Mouse (Mus musculus) left cerebral cortex, postnatal 25 days (tissue): ENCODE measurements around the gene Zkscan4. TPM values are rescaled to one million over a fixed set of nuclear protein-coding genes. Genes with fewer than 3 reads are reported as not detected.
"Not testable (repeated sequence)": the region's sequence is repeated elsewhere in the genome, so short reads cannot be mapped to it uniquely, and the experiment has no call there.

ENCODE experiments used
- DNase-seq, 2 experiments: peaks; one replicate each; pipeline ENCODE4 v3.0.0; 2022; ENCODE audit warnings: low spot score in 2 of 2, mixed read lengths in 1 of 2
- intact Hi-C: fragments of 180-260 bp; cut with DNase I; formaldehyde crosslinking; loops from one replicate; pipeline ENCODE4 v1.15.1; 2025
- total RNA-seq, 2 experiments: library from RNA; stranded (reverse); gene quantifications; 2 replicates each; pipeline ENCODE4 v1.2.3; 2021

The Zkscan4 gene
- total RNA-seq, result 1 to 10 TPM; 5.6 to 6.7 TPM

DNA sequence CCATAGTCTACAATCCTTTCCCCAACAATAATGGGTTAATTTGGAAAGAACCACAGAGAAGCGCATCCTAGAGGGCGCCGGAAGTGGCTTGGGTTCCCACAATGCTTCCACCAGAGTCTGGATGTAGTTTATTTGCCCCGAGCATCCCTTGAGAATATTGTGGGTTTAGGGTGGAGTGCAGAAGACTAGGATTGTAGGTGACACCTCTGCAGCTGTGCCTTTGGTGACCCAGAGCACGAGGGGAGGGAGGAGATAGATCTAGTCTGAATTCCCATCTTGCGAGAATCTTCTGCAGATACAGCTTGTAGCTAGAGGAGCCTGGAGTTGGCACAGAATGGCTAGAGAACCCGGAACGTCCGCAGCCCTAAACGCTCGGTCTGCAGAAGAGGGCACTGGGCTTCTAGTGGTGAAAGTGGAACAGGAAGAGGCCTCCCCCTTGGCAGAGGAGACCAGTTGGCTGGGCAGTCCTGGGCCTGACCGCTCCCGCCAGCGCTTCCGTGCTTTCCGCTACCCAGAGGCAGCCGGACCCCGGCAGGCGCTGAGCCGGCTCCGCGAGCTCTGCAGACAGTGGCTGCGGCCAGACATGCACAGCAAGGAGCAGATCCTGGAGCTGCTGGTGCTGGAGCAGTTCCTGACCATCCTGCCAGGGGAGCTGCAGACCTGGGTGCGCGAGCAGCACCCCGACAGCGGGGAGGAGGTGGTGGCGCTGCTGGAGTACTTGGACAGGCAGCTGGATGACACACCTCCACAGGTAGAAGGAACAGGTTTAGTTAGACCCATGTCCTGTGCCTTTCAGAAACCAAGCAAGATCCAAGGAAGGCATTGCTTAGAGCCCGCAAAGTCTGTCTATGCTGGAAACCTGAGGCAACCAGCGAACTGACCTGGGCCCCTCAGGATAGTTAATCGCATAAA, at the start of gene Zkscan4, which contains the start of gene Gm10065:
TSS of gene Zkscan4 (plus strand) at position 149 of the 912 bp plus-strand sequence.
TSS of gene Gm10065 (minus strand) at position 683 of the 912 bp plus-strand sequence.
- intact Hi-C loops, result loop anchor here (1.0 to 5.0 kb wide), 5 partner anchors 26 to 117 kb away; partner anchors contain the start of genes Zkscan8, Zscan12 and Zscan26
- peak; percentile 80 to 91 for DNase-seq

DNA sequence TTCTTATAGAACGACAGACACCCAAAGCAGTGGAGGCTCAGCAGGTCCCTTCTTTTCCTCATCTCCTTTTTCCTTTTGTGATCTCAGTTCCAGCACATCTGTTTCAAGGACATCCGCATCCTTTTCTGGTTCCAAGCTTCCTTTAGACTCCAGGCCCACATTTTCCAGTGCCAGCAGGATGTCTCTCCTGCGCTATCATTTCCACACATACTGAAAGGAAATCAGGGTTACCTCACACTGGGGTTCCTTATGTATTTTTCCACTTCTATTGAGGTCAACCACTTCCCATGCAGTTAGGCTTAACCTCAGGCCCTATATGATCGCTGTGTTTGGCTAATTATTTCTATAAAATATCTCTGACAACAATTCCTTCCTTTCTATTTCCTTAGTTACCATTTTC, 43.2 kb upstream of the Zkscan4 start:
- intact Hi-C loops, result no loop called here
- no peak for DNase-seq

GRCm38 (mm10) chr13:21440503-21441206, 38.1 kb upstream of the Zkscan4 start, which contains the start of gene Pgbd1:
Pgbd1 (minus strand) TSS chr13:21441058.
- DNase-seq, result peak; percentile 64 to 79
- intact Hi-C loops, result loop anchor here (2.0 kb wide), 1 partner anchor 32 kb away; no protein-coding TSS in a partner anchor

DNA sequence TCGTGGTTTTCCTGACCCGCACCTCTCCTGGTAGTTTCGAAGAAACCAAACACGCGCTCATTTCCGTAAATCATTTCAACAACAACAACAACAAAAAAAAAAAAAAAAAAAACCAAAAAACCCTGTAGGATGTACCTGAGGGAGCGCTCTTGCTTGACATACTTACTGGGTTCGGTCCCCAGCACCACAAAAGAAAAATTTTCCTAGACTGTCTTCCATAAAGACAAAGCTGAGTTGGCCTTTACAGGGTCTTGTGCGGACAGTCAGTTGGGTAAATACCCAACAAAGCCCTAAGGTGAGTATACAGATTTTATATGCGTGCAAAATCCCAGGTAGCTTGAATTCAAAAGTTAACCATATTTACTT, 37.5 kb upstream of the Zkscan4 start:
- intact Hi-C loops, result loop anchor here (2.0 kb wide), 1 partner anchor 32 kb away; no protein-coding TSS in a partner anchor
- DNase-seq, result no peak

DNA sequence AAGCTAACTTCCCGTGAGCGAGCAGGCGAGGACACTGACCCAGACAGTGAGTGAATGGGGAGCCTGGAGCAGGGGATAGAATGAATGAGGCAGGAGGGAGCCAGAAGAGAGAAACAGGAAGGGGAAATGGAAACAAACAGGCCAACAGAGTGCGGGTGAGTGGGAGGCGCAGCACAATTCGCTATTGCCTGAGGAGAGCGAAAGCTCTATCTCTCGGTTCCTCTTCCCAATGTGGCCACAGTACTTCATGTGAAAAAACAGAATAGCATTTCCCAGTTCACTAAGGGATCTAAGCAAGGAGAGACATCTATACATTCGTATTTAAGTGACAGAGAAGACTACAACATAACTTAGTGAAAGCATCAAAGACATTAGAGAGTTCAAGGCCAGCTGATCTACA, 31.9 kb upstream of the Zkscan4 start:
- no peak for DNase-seq
- intact Hi-C loops, result no loop called here

GRCm38 (mm10) chr13:21447856-21448614, 30.7 kb upstream of the Zkscan4 start:
- intact Hi-C loops, result no loop called here
- DNase-seq, result no peak

GRCm38 (mm10) chr13:21453042-21453441, 25.7 kb upstream of the Zkscan4 start:
- intact Hi-C loops, result loop anchor here (1.0 to 2.0 kb wide), 4 partner anchors 16 to 90 kb away; partner anchors contain the start of genes Nkapl, Zkscan3, Zkscan4 and Zscan12
- DNase-seq, result no peak

DNA sequence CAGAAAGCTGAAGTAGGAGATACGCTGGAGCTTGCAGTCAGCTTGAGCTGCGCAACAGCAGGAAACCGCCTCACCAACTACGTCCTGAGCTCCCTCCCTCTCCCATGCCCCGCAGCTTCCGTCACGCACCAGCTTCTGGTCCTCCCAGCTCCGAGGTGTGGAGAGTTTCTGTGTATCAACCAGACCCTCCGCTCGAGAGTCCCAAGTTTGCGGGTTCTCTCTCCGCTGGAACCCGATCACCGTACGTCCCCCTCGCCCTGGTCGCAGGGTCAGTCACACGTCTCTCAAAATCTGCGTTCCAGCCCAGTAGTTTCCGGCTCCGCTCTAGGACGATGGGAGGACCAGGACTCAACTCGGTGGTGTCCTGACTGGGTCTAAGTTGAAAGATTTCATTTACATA, 25.3 kb upstream of the Zkscan4 start, which contains the start of gene Zscan26:
TSS of gene Zscan26 (minus strand) at position 282 of the 400 bp plus-strand sequence.
- peak; percentile 83 to 91 for DNase-seq
- intact Hi-C loops, result loop anchor here (1.0 to 2.0 kb wide), 4 partner anchors 15 to 91 kb away; partner anchors contain the start of genes Nkapl, Zkscan3, Zkscan4 and Zscan12

DNA sequence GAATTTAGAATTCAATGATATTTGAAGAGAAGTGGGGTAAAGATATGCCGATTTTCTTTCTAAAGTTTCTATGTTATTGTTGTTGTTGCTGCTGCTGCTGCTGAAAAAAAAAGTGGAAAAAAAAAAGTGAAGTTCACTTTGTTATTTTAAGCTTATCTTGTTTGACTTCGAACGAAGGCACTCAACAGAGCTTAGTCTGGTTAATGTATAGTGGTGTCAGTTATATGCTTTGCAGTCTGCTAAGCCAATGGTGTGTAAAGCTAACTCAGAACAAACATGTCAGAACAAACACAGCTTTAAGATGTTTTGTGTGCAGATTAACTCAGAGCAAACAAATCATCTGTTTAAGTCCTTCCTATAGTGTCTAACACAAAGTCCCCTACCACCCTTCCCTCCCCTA, 24.6 kb upstream of the Zkscan4 start:
- DNase-seq, result no peak

GRCm38 (mm10) chr13:21456347-21456746, 22.4 kb upstream of the Zkscan4 start:
- intact Hi-C loops, result no loop called here
- no peak for DNase-seq

More for the DNA sequence above, 24.6 kb upstream of the Zkscan4 start:
- intact Hi-C loops, result no loop called here

- intact Hi-C loops, DNase-seq: not testable (repeated sequence)
These were observed 16.2 kb upstream of the Zkscan4 start for GRCm38 (mm10) chr13:21462516-21462915.

GRCm38 (mm10) chr13:21467336-21467735, 11.4 kb upstream of the Zkscan4 start:
- no peak for DNase-seq
- intact Hi-C loops, result no loop called here

DNA sequence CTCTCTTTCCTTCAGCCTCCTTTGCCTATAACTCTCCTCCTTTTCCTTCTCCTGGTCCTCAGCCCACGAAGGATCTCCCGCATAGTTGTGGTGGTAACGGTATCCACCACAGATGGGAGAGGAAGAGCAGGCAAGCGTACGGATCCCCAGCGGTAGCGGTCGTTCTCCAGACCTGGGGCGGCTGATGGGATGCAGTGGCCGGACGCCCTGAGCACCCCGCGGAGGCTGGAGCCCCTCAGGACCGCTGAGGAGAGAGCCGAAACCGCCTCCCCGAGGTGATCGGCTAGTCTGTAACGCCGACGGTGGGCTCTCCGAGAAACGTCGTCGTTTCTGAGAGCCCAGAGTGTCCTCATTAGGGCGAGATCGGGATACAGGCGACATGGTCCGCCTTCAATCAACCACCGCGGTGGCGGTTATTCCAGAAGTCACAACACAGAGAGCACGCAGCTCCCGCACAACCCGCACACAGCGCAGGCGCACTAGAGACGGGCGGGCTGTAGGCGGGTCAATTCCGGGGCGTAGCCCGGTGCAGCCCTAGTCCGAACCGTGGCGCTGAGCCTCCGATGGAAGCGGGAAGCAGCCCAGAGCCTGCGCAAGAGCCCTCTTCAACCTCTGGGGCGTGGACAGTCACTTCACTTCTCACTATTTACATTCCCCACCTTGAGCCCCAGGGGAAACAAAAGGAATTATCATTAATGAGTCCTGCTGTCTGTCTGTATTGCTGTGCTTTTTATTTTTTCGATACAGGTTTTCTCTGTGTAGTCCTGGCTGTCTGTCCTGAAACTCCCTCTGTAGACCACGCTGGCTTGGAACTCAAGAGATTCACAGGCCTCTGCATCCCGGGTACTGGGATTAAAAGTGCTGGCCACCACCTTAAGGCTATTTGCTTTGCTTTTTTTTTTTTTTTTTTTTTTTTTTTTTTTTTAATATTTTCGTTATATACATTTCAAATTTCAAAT, 10.4 kb upstream of the Zkscan4 start, which contains the start of gene Nkapl:
TSS of gene Nkapl (minus strand) at position 449 of the 959 bp plus-strand sequence.
- DNase-seq, result peak; percentile 73 to 81
- intact Hi-C loops, result loop anchor here (2.0 kb wide), 1 partner anchor 16 kb away; the partner anchor contains the start of gene Zscan26

- intact Hi-C loops, result loop anchor here (2.0 kb wide), 1 partner anchor 16 kb away; the partner anchor contains the start of gene Zscan26
- DNase-seq, result no peak
These were observed 9.6 kb upstream of the Zkscan4 start for GRCm38 (mm10) chr13:21469097-21469496.

DNA sequence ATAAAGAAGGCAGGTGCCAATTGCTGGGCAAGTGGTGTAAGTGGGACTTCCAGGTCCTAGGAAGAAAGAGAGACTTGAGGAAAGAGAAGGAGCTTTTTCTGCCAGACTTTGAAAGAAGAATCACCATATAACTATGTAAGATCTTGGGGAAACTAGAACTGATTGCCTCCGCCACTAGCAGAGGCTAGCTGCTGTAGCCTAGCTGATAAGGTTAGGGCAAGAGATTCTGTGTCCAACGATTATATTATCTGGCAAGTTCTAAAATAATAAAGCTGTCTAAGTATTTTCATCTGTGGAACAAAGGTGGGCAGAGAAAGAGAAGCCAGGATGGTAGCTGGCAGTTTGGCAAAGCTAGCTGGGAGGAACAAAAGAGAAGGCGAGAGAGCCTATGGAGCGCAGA, 6.3 kb upstream of the Zkscan4 start:
- intact Hi-C loops, result no loop called here
- no peak for DNase-seq

DNA sequence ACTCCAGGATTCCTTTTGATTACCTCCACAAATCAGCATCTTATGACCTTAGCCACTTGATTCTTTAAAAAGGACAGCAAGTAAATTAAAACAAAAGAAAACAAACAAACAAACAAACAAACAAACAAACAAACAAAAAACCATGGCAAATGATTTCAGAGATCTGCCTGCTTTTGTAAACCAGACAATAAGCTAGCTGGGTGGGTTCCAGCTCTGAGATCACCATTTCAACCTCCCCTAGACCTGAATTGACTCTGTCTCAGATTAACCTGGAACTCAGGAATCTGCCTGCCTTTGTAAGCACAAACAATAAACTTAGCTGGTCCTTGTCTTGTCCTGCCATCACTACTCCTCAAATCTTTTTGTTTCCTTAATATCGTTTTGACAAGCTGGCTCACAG, 8.2 kb downstream of the Zkscan4 start:
- intact Hi-C loops, result no loop called here
- DNase-seq, result no peak

DNA sequence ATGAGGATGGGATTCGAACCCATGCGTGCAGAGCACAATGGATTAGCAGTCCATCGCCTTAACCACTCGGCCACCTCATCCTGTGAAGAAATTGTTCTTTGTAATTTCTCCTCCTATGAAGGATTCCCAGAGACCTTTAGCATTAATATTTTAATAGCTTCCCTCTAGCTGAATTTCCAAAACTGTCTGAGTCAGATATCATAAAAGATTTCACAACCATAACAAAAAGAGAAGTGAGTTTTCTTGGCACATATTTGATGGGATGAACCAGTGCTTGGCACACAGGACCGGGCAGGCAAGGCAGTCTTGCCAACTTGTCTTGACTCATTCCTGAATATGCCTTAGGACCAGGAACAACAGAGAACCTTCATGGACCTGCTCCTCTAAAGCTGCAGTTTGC, 14.1 kb downstream of the Zkscan4 start:
- intact Hi-C loops, result no loop called here
- DNase-seq, result no peak

GRCm38 (mm10) chr13:21495080-21495479, 16.4 kb downstream of the Zkscan4 start, which contains the start of gene AK157302:
AK157302 (plus strand) TSS chr13:21495223.
- no peak for DNase-seq
- intact Hi-C loops, result no loop called here
